Mouse (Mus musculus) E14TG2a.4 (cell line): Measurements from ENCODE around the gene Tmem104.

Experiments used
- CTCF ChIP-seq: conservative IDR thresholded peaks from 2 replicates; pipeline ENCODE4 v1.5.1; 2014; ENCODE audit warnings: low read length
- NANOG ChIP-seq: IDR thresholded peaks from 2 replicates; pipeline ENCODE4 v1.6.1; 2014; ENCODE audit warnings: borderline replicate concordance, low read length, mixed read lengths
- POU5F1 ChIP-seq: IDR thresholded peaks from 2 replicates; pipeline ENCODE4 v1.6.1; 2014; ENCODE audit warnings: low read length, borderline replicate concordance

DNA sequence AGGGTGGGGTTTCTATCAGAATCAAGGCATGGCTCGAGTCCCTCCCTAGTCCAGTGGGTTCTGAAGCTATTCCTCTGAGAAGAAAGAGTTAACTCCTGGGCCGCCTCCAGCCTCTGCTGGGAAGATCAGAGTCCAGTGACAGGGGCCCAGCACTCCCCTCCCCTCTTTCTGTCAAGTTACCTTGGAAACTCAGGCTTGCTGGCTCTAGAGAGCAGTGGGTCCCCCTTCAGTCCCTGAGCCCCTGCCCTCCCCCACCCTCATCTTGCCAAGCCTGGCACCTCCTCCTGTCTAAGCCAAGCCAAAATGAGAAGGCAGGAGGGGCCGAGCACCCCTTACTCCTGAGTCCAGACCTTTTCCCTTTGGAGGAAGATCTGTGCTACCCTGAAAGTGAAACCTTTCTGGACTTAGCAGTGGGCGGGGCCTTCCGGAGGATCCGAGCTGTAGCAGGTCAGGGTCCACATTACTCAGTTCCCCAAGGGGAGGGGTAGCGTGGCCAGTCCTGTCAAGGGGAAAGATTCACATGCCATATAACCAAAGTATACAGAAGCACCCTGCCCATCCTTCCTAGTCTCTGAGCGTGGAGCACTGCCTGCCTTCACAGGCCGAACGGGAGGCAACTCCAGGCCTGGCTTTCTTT lies 9.6 kb upstream of the Tmem104 start:
- no peak for TF ChIP-seq CTCF
- TF ChIP-seq NANOG, result no peak
- TF ChIP-seq POU5F1, result no peak
